Comparison of ENCODE assay signal across 12 mouse cellular contexts in genomic region chr19:31795485-31796046, GRCm38 (mm10). TPM values are rescaled to one million over a fixed set of nuclear protein-coding genes. Genes with fewer than 3 reads are reported as not detected.
A peak's percentile ranks its signal among the peaks of the same experiment; 100 is the strongest.
DNase-seq lines count a peak whose midpoint lies in the region; ATAC-seq lines count a peak whose summit lies in the region.
"Had no signal": no experiment of that assay in that cellular context is flagged by ENCODE, and none has a peak within 500 bp of the region (broad histone marks: within the 10 kb centered on the region; RNA-seq: fewer than 3 reads in every experiment).

No protein-coding gene starts in this region.

- H3K36me3 ChIP-seq in forebrain, embryonic 15.5 days: no peaks in the 10 kb centered on the region
- H3K36me3 ChIP-seq in forebrain, embryonic 12.5 days (replicated peaks): no peaks in the 10 kb centered on the region
- no peaks in the 10 kb centered on the region for H3K36me3 ChIP-seq in kidney, embryonic 14.5 days (ENCODE audit: control insufficient read depth, insufficient read depth, low read length)
- H3K36me3 ChIP-seq: embryonic facial prominence, embryonic 13.5 days; intestine, embryonic 15.5 days; liver, embryonic 13.5 days had no signal

- no peaks in the 10 kb centered on the region for H3K27me3 ChIP-seq in forebrain, embryonic 15.5 days
- no peaks in the 10 kb centered on the region for H3K27me3 ChIP-seq in forebrain, embryonic 12.5 days
- no peaks in the 10 kb centered on the region for H3K27me3 ChIP-seq in kidney, embryonic 14.5 days (ENCODE audit: control insufficient read depth, insufficient read depth, low read length)
- H3K27me3 ChIP-seq: CH12.LX; embryonic facial prominence, embryonic 13.5 days; intestine, embryonic 15.5 days; liver, embryonic 13.5 days had no signal

- no peaks in the 10 kb centered on the region for H3K4me1 ChIP-seq in forebrain, embryonic 15.5 days
- H3K4me1 ChIP-seq in forebrain, embryonic 12.5 days: no peaks in the 10 kb centered on the region
- H3K4me1 ChIP-seq in kidney, embryonic 14.5 days (ENCODE audit: control insufficient read depth, insufficient read depth, low read length): no peaks in the 10 kb centered on the region
- H3K4me1 ChIP-seq: embryonic facial prominence, embryonic 13.5 days; intestine, embryonic 15.5 days; liver, embryonic 13.5 days had no signal

- WGBS in forebrain, embryonic 15.5 days: 72% methylated on average over 9 of the region's 9 CpGs
- 75% methylated on average over 9 of the region's 9 CpGs for WGBS in forebrain, embryonic 12.5 days
- WGBS in kidney, embryonic 14.5 days: 56% methylated on average over 9 of the region's 9 CpGs

- no peak overlapping the region for H3K4me2 ChIP-seq in forebrain, embryonic 15.5 days (replicated peaks)
- H3K4me2 ChIP-seq in forebrain, embryonic 12.5 days: no peak overlapping the region
- no peak overlapping the region for H3K4me2 ChIP-seq in kidney, embryonic 14.5 days (replicated peaks; ENCODE audit: low read depth, low read length)
- H3K4me2 ChIP-seq: embryonic facial prominence, embryonic 13.5 days; intestine, embryonic 15.5 days; liver, embryonic 13.5 days had no signal

- no peaks in the 10 kb centered on the region for H3K9me3 ChIP-seq in forebrain, embryonic 15.5 days
- H3K9me3 ChIP-seq in forebrain, embryonic 12.5 days: no peaks in the 10 kb centered on the region
- H3K9me3 ChIP-seq in kidney, embryonic 14.5 days (ENCODE audit: control insufficient read depth, low read length): no peaks in the 10 kb centered on the region
- H3K9me3 ChIP-seq: embryonic facial prominence, embryonic 13.5 days; intestine, embryonic 15.5 days; liver, embryonic 13.5 days had no signal

- H3K9ac ChIP-seq in forebrain, embryonic 15.5 days (replicated peaks): no peak overlapping the region
- no peak overlapping the region for H3K9ac ChIP-seq in forebrain, embryonic 12.5 days
- no peak overlapping the region for H3K9ac ChIP-seq in kidney, embryonic 14.5 days (ENCODE audit: low read depth, low read length)
- H3K9ac ChIP-seq: embryonic facial prominence, embryonic 13.5 days; intestine, embryonic 15.5 days; liver, embryonic 13.5 days had no signal

- no peak overlapping the region for H3K4me3 ChIP-seq in forebrain, embryonic 15.5 days
- no peak overlapping the region for H3K4me3 ChIP-seq in forebrain, embryonic 12.5 days (replicated peaks)
- no peak overlapping the region for H3K4me3 ChIP-seq in kidney, embryonic 14.5 days (ENCODE audit: low read length)
- H3K4me3 ChIP-seq: embryonic facial prominence, embryonic 13.5 days; intestine, embryonic 15.5 days; liver, embryonic 13.5 days had no signal

- 0 out of 2 replicates have a peak, but pooled peaks have one; percentile 41 for ATAC-seq in forebrain, embryonic 15.5 days (replicated peaks)
- ATAC-seq in forebrain, embryonic 12.5 days (ENCODE audit: low FRiP score): no peak
- ATAC-seq in kidney, embryonic 14.5 days (ENCODE audit: low FRiP score, low TSS enrichment): no peak
- ATAC-seq: intestine, embryonic 15.5 days had no signal

- DNase-seq in kidney, postnatal 25 days: peak; percentile 7 to 29
- peak; percentile 40 for DNase-seq in urinary bladder, postnatal 14 days (ENCODE audit: low spot score)
- DNase-seq in urinary bladder, adult 2 months (ENCODE audit: low spot score): no peak
- peak; percentile 18 for DNase-seq in right cerebral cortex, postnatal 4 days
- no peak for DNase-seq in adrenal gland, postnatal 36 days
- DNase-seq: liver, embryonic 13.5 days had no signal

- H3K27ac ChIP-seq in forebrain, embryonic 15.5 days (replicated peaks): no peak overlapping the region
- no peak overlapping the region for H3K27ac ChIP-seq in forebrain, embryonic 12.5 days
- no peak overlapping the region for H3K27ac ChIP-seq in kidney, embryonic 14.5 days (ENCODE audit: low read depth, low read length)
- H3K27ac ChIP-seq: embryonic facial prominence, embryonic 13.5 days; intestine, embryonic 15.5 days; liver, embryonic 13.5 days had no signal

RNA-seq across cellular contexts. Expression of gene Prkg1, which starts 30.7 kb away (rescaled TPM):
- 2.2 and 2.4 TPM in 2 replicates for polyA plus RNA-seq in forebrain, embryonic 15.5 days (2015; fragmentation: Nextera tagmentation; extraction: Ambion mirVana)
- polyA plus RNA-seq in forebrain, embryonic 12.5 days (2016; fragmentation: Nextera tagmentation; extraction: Ambion mirVana): 5.2 and 5.9 TPM in 2 replicates
- 1.9 and 2.1 TPM in 2 replicates for polyA plus RNA-seq in kidney, embryonic 14.5 days (2014; fragmentation: Nextera tagmentation; extraction: Ambion mirVana)
- 4.1 and 6.2 TPM in 2 replicates for polyA plus RNA-seq in urinary bladder, adult 2 months (2012; rRNA removed)
- 1 to 10 TPM; 7.4 to 7.6 TPM for total RNA-seq in adrenal gland, postnatal 36 days (2021)
- total RNA-seq: CH12.LX had no signal

Comparison
In these comparisons a context has a peak if more than half of its experiments do, and no peak if none do; other contexts are left out.
1. DNase-seq: peak in kidney, postnatal 25 days (2 of 2), urinary bladder, postnatal 14 days (single experiment) and right cerebral cortex, postnatal 4 days (single experiment); none in urinary bladder, adult 2 months (single experiment) and adrenal gland, postnatal 36 days (0 of 2).